Comparison of ENCODE assay signal across 13 mouse cellular contexts in the genomic region with DNA sequence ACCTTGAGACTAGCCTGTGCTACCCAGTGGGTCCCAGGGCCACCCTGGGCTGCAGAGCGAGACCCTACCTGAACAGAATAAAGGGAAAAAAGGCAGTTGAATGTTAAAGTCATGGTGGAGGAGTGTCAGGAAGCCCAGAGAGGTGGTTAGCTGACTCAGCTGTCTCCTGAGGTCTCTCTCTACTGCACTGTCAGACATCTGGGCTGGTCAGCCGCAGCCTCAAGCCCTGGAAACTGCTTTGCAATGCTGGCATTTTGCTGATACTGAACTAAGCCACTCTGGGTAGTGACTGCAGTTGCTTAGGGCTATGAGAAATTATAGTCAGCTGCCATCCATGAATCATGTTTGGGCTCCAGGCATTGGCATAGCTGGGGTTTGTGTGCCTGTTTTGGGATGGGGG.
"Had no signal": no experiment of that assay in that cellular context is flagged by ENCODE, and none has a peak within 500 bp of the region (broad histone marks: within the 10 kb centered on the region; RNA-seq: fewer than 3 reads in every experiment).

No protein-coding gene starts in this region.

- H3K27ac ChIP-seq: limb, embryonic 15.5 days; liver, embryonic 12.5 days; midbrain, embryonic 12.5 days; stomach, postnatal 0 days had no signal

- H3K9me3 ChIP-seq: limb, embryonic 15.5 days; liver, embryonic 12.5 days; midbrain, embryonic 12.5 days had no signal

- H3K27me3 ChIP-seq: limb, embryonic 15.5 days; liver, embryonic 12.5 days; midbrain, embryonic 12.5 days had no signal

- DNase-seq: kidney, adult 18-20 months; kidney, postnatal 14 days; layer of hippocampus, adult 9-11 months; layer of hippocampus, postnatal 36 days; lung, embryonic 14.5 days; lung, postnatal 10 days; lung, postnatal 4 days; thymus, postnatal 4 days had no signal

- ATAC-seq: liver, embryonic 12.5 days; midbrain, embryonic 16.5 days had no signal

- H3K4me3 ChIP-seq: limb, embryonic 15.5 days; liver, embryonic 12.5 days; midbrain, embryonic 12.5 days had no signal

- H3K4me1 ChIP-seq: limb, embryonic 15.5 days; midbrain, embryonic 12.5 days had no signal
